Comparison of ENCODE assay signal across 8 mouse cellular contexts in genomic region chr14:54574253-54574652, GRCm38 (mm10). TPM values are rescaled to one million over a fixed set of nuclear protein-coding genes. Genes with fewer than 3 reads are reported as not detected.
DNase-seq lines count a peak whose midpoint lies in the region; ATAC-seq and TF ChIP-seq lines count a peak whose summit lies in the region.

No protein-coding gene starts in this region.

- H3K4me1 ChIP-seq in forebrain, postnatal 0 days (ENCODE audit: insufficient read depth), result no peaks in the 10 kb centered on the region; the same call in 1 of the 2 replicates
- H3K4me1 ChIP-seq in stomach, embryonic 16.5 days (ENCODE audit: control insufficient read depth, insufficient read depth, low read length), result peaks cover 40% of the 10 kb centered on the region

- H3K4me3 ChIP-seq in forebrain, postnatal 0 days (ENCODE audit: low read depth, low read length), result no peak overlapping the region
- H3K4me3 ChIP-seq in stomach, embryonic 16.5 days (replicated peaks; ENCODE audit: low read length), result peak overlapping the region; percentile 88

- H3K36me3 ChIP-seq in forebrain, postnatal 0 days (ENCODE audit: insufficient read depth), result no peaks in the 10 kb centered on the region
- 0 out of 2 replicates have a peak, but pooled peaks cover 4% of the 10 kb centered on the region for H3K36me3 ChIP-seq in stomach, embryonic 16.5 days (ENCODE audit: control insufficient read depth, insufficient read depth, low read length)

- H3K27me3 ChIP-seq in forebrain, postnatal 0 days (ENCODE audit: insufficient read depth, low read length), result peaks cover 14% of the 10 kb centered on the region
- H3K27me3 ChIP-seq in stomach, embryonic 16.5 days (ENCODE audit: control insufficient read depth, insufficient read depth, low read length), result no peaks in the 10 kb centered on the region

- 0 out of 2 replicates have a peak overlapping the region, but pooled peaks have one; percentile 3 for H3K4me2 ChIP-seq in forebrain, postnatal 0 days (ENCODE audit: low read depth)
- H3K4me2 ChIP-seq in stomach, embryonic 16.5 days (ENCODE audit: low read depth, low read length), result peak overlapping the region; percentile 57

- H3K27ac ChIP-seq in forebrain, postnatal 0 days (ENCODE audit: low read depth, low read length), result no peak overlapping the region
- H3K27ac ChIP-seq in stomach, embryonic 16.5 days (ENCODE audit: low read length), result peak overlapping the region; percentile 88

- TF ChIP-seq CTCF in forebrain, postnatal 0 days (IDR thresholded peaks at IDR 0.05; ENCODE audit: low read depth), result no peak

- DNase-seq in retina, postnatal 1 day, result peak; percentile 55
- no peak for DNase-seq in retina, embryonic 14.5 days (ENCODE audit: low spot score)
- DNase-seq in forebrain, postnatal 0 days, result no peak
- peak; percentile 12 for DNase-seq in liver
- no peak for DNase-seq in thymus, postnatal 25 days
- DNase-seq in thymus, postnatal 14 days, result no peak
- no peak for DNase-seq in ovary, postnatal 36 days (ENCODE audit: low spot score)

- ATAC-seq in forebrain, postnatal 0 days, result no peak
- ATAC-seq in stomach, embryonic 16.5 days (ENCODE audit: insufficient read depth, low FRiP score), result 0 out of 2 replicates have a peak, but pooled peaks have one; percentile 5

- no peak overlapping the region for H3K9ac ChIP-seq in forebrain, postnatal 0 days
- peak overlapping the region; percentile 90 for H3K9ac ChIP-seq in stomach, embryonic 16.5 days (ENCODE audit: low read length)

- no peaks in the 10 kb centered on the region for H3K9me3 ChIP-seq in forebrain, postnatal 0 days (ENCODE audit: low read length)
- no peaks in the 10 kb centered on the region for H3K9me3 ChIP-seq in stomach, embryonic 16.5 days (replicated peaks; ENCODE audit: control insufficient read depth, low read length)

- WGBS in forebrain, postnatal 0 days, result 8% methylated on average over 4 of the region's 4 CpGs
- WGBS in stomach, embryonic 16.5 days, result 16% methylated on average over 4 of the region's 4 CpGs

RNA-seq across cellular contexts. Expression of gene Ajuba, which starts 3.1 kb away (rescaled TPM):
- total RNA-seq in forebrain, postnatal 0 days (2014; rRNA removed), result 4.4 and 6.6 TPM in 2 replicates
- 4.4 and 4.5 TPM in 2 replicates for polyA plus RNA-seq in forebrain, postnatal 0 days (2015; fragmentation: Nextera tagmentation; extraction: Ambion mirVana)
- 19.5 and 20.6 TPM in 2 replicates for polyA plus RNA-seq in stomach, embryonic 16.5 days (2015; fragmentation: Nextera tagmentation; extraction: Ambion mirVana)

RNA-seq across cellular contexts. Expression of gene Haus4, which starts 19.8 kb away (rescaled TPM):
- total RNA-seq in forebrain, postnatal 0 days (2014; rRNA removed), result 21.3 and 23.1 TPM in 2 replicates
- polyA plus RNA-seq in forebrain, postnatal 0 days (2015; fragmentation: Nextera tagmentation; extraction: Ambion mirVana), result 17.9 and 19.5 TPM in 2 replicates
- polyA plus RNA-seq in stomach, embryonic 16.5 days (2015; fragmentation: Nextera tagmentation; extraction: Ambion mirVana), result 39.0 and 44.4 TPM in 2 replicates

RNA-seq across cellular contexts. Expression of gene 4931414P19Rik, which starts 31.5 kb away (rescaled TPM):
- total RNA-seq in forebrain, postnatal 0 days (2014; rRNA removed), result 6.5 and 12.8 TPM in 2 replicates
- polyA plus RNA-seq in forebrain, postnatal 0 days (2015; fragmentation: Nextera tagmentation; extraction: Ambion mirVana), result 2.2 and 3.1 TPM in 2 replicates
- 8.2 and 9.0 TPM in 2 replicates for polyA plus RNA-seq in stomach, embryonic 16.5 days (2015; fragmentation: Nextera tagmentation; extraction: Ambion mirVana)

RNA-seq across cellular contexts. Expression of gene Psmb5, which starts 43.6 kb away (rescaled TPM):
- 180 and 239 TPM in 2 replicates for total RNA-seq in forebrain, postnatal 0 days (2014; rRNA removed)
- polyA plus RNA-seq in forebrain, postnatal 0 days (2015; fragmentation: Nextera tagmentation; extraction: Ambion mirVana), result 420 and 499 TPM in 2 replicates
- polyA plus RNA-seq in stomach, embryonic 16.5 days (2015; fragmentation: Nextera tagmentation; extraction: Ambion mirVana), result 346 and 368 TPM in 2 replicates

RNA-seq across cellular contexts. Expression of gene Psmb11, which starts 47.0 kb away (rescaled TPM):
- total RNA-seq in forebrain, postnatal 0 days (2014; rRNA removed), result under 0.01 TPM in 1 of 2 replicates, not detected in the other
- polyA plus RNA-seq in forebrain, postnatal 0 days (2015; fragmentation: Nextera tagmentation; extraction: Ambion mirVana), result 0.04 and 0.08 TPM in 2 replicates
- polyA plus RNA-seq in stomach, embryonic 16.5 days (2015; fragmentation: Nextera tagmentation; extraction: Ambion mirVana), result not detected in 2 replicates

Comparison
In these comparisons a context has a peak if more than half of its experiments do, and no peak if none do; other contexts are left out.
1. DNase-seq: peak in retina, postnatal 1 day (single experiment) and liver (single experiment); none in retina, embryonic 14.5 days (single experiment), forebrain, postnatal 0 days (single experiment), thymus, postnatal 25 days (single experiment), thymus, postnatal 14 days (single experiment) and ovary, postnatal 36 days (single experiment).